Mouse (Mus musculus): Measurements from ENCODE around the gene Phtf2.

- TF ChIP-seq CTCF (IDR thresholded peaks at IDR 0.05; ENCODE audit: borderline replicate concordance, insufficient read depth, low read depth, low read length) (no peak), POLR2A (IDR thresholded peaks at IDR 0.05; ENCODE audit: borderline replicate concordance, insufficient read depth, low read length) (no peak)
Measured at GRCm38 (mm10) chr5:20880386-20880785, 1.5 kb downstream of the Phtf2 start.

Data from cerebellum, adult 2 months (tissue).